Mouse (Mus musculus) lung, embryonic 14.5 days (tissue): ENCODE data around the gene Mdfic. TPM values are rescaled to one million over a fixed set of nuclear protein-coding genes. Genes with fewer than 3 reads are reported as not detected.
A peak's percentile ranks its signal among the peaks of the same experiment; 100 is the strongest.
"Not testable (repeated sequence)": the region's sequence is repeated elsewhere in the genome, so short reads cannot be mapped to it uniquely, and the experiment has no call there.

Experiments used
- ATAC-seq: fragments of 200-750 bp; cut with Nextera tagmentation; 2 replicates; pipeline ENCODE4 v1.8.0; 2017; ENCODE audit warnings: mild to moderate bottlenecking, moderate TSS enrichment, moderate library complexity; ENCODE audit not compliant: insufficient read depth
- DNase-seq: peaks from one replicate; pipeline ENCODE4 v3.0.0-alpha.2; 2015
- H3K27ac ChIP-seq: fragments of 300-500 bp; sonication (generic); 2 replicates; pipeline ENCODE4 v1.5.1; 2014; ENCODE audit warnings: low read depth, mild to moderate bottlenecking, moderate library complexity
- H3K27me3 ChIP-seq: fragments of 300-500 bp; sonication (generic); 2 replicates; pipeline ENCODE4 v1.6.1; 2014; ENCODE audit warnings: low read length, control low read depth; ENCODE audit not compliant: insufficient read depth
- H3K36me3 ChIP-seq: fragments of 300-500 bp; sonication (generic); 2 replicates; pipeline ENCODE4 v1.6.1; 2014; ENCODE audit warnings: control low read depth; ENCODE audit not compliant: insufficient read depth
- H3K4me1 ChIP-seq: fragments of 300-500 bp; sonication (generic); 2 replicates; pipeline ENCODE4 v1.6.1; 2014; ENCODE audit warnings: antibody characterized with exemption, control low read depth; ENCODE audit not compliant: insufficient read depth
- H3K4me2 ChIP-seq: fragments of 300-500 bp; sonication (generic); 2 replicates; pipeline ENCODE4 v1.6.1; 2014; ENCODE audit warnings: mild to moderate bottlenecking
- H3K4me3 ChIP-seq: fragments of 300-500 bp; sonication (generic); 2 replicates; pipeline ENCODE4 v1.5.1; 2014; ENCODE audit warnings: low read depth, low read length
- H3K9ac ChIP-seq: fragments of 300-500 bp; sonication (generic); 2 replicates; pipeline ENCODE4 v1.6.1; 2014
- H3K9me3 ChIP-seq: fragments of 300-500 bp; sonication (generic); 2 replicates; pipeline ENCODE4 v1.6.1; 2016; ENCODE audit warnings: low read depth, low read length, control low read depth
- CTCF ChIP-seq: IDR thresholded peaks from 2 replicates; pipeline ENCODE4 v1.5.1; 2016; ENCODE audit warnings: antibody characterized with exemption, low read depth
- WGBS: fragments of 180-500 bp; shearing (Covaris S2); extraction: QIAGEN DNeasy Blood & Tissue Kit; methylation state at CpG from one replicate; pipeline ENCODE4 v1.1.7; 2014; 5-methylcytosine and 5-hydroxymethylcytosine counted together
- polyA plus RNA-seq: library from polyadenylated mRNA; unstranded; fragments of >200 nt; fragmentation: Nextera tagmentation; extraction: Ambion mirVana; gene quantifications from 2 replicates; pipeline ENCODE4 v1.2.1, GENCODE M21; 2014

The Mdfic gene
- polyA plus RNA-seq, 1 experiment from 2014 or later, result 12.4 TPM

- no peaks in the 10 kb centered on the region for H3K27me3 ChIP-seq
- TF ChIP-seq CTCF, result no peak
- peak; percentile 65 for ATAC-seq
- no peak overlapping the region for H3K4me3 ChIP-seq
- no peak overlapping the region for H3K9ac ChIP-seq
- no peaks in the 10 kb centered on the region for H3K4me1 ChIP-seq
- no peak overlapping the region; the same call in 1 of the 2 replicates for H3K4me2 ChIP-seq
- peak; percentile 69 for DNase-seq
- H3K27ac ChIP-seq, result peak overlapping the region; percentile 91; the same call in 1 of the 2 replicates
- WGBS, result 48% methylated on average over 6 of the region's 6 CpGs
- no peaks in the 10 kb centered on the region for H3K9me3 ChIP-seq
- no peaks in the 10 kb centered on the region for H3K36me3 ChIP-seq
These were observed 542 bp upstream of the Mdfic start for GRCm38 (mm10) chr6:15719919-15720318.

- ATAC-seq (peak; percentile 79), DNase-seq (peak; percentile 77)
- Histone ChIP-seq H3K27ac (peak overlapping the region; percentile 91), H3K4me2 (peak overlapping the region; percentile 78), H3K27me3 (no peaks in the 10 kb centered on the region), H3K4me1 (no peaks in the 10 kb centered on the region), H3K36me3 (no peaks in the 10 kb centered on the region), H3K4me3 (peak overlapping the region; percentile 77), H3K9ac (peak overlapping the region; percentile 91), H3K9me3 (no peaks in the 10 kb centered on the region)
- TF ChIP-seq CTCF, result no peak
- under 1% methylated on average over 59 of the region's 60 CpGs for WGBS
These were observed 606 bp downstream of the Mdfic start for GRCm38 (mm10) chr6:15720818-15721715.

GRCm38 (mm10) chr6:15721716-15722031 is 1.2 kb downstream of the Mdfic start:
- H3K27me3 ChIP-seq, result no peaks in the 10 kb centered on the region
- H3K9me3 ChIP-seq, result no peaks in the 10 kb centered on the region
- peak overlapping the region; percentile 91; the same call in 1 of the 2 replicates for H3K27ac ChIP-seq
- DNase-seq (no peak), ATAC-seq (peak; percentile 1; the same call in 1 of the 2 replicates)
- no peaks in the 10 kb centered on the region for H3K4me1 ChIP-seq
- H3K9ac ChIP-seq, result peak overlapping the region; percentile 91
- peak overlapping the region; percentile 77 for H3K4me3 ChIP-seq
- H3K4me2 ChIP-seq, result peak overlapping the region; percentile 78
- WGBS, result 9% methylated on average over 5 of the region's 5 CpGs
- no peak for TF ChIP-seq CTCF
- H3K36me3 ChIP-seq, result no peaks in the 10 kb centered on the region

- not testable (repeated sequence) for H3K27ac ChIP-seq, H3K27me3 ChIP-seq, ATAC-seq, H3K9me3 ChIP-seq, DNase-seq, H3K4me1 ChIP-seq, H3K9ac ChIP-seq, H3K36me3 ChIP-seq, H3K4me3 ChIP-seq
- peak overlapping the region; percentile 78; the same call in 1 of the 2 replicates for H3K4me2 ChIP-seq
- 89% methylated on average over 7 of the region's 8 CpGs for WGBS
These were observed 2.2 kb downstream of the Mdfic start for GRCm38 (mm10) chr6:15722631-15723030.

GRCm38 (mm10) chr6:15724304-15724703 is 3.8 kb downstream of the Mdfic start:
- Histone ChIP-seq H3K9me3 (no peaks in the 10 kb centered on the region), H3K4me2 (no peak overlapping the region), H3K27ac (no peak overlapping the region), H3K27me3 (no peaks in the 10 kb centered on the region), H3K4me3 (no peak overlapping the region), H3K36me3 (no peaks in the 10 kb centered on the region), H3K4me1 (0 out of 2 replicates have a peak, but pooled peaks cover 2% of the 10 kb centered on the region), H3K9ac (no peak overlapping the region)
- WGBS, result 73% methylated on average over 4 of the region's 4 CpGs
- ATAC-seq (no peak), DNase-seq (no peak)
- no peak for TF ChIP-seq CTCF

GRCm38 (mm10) chr6:15726422-15726821 is 6.0 kb downstream of the Mdfic start:
- H3K4me1 ChIP-seq, result peaks cover 16% of the 10 kb centered on the region
- H3K4me3 ChIP-seq, result no peak overlapping the region
- no peaks in the 10 kb centered on the region for H3K27me3 ChIP-seq
- WGBS, result 81% methylated on average over 6 of the region's 6 CpGs
- no peaks in the 10 kb centered on the region for H3K9me3 ChIP-seq
- H3K4me2 ChIP-seq, result no peak overlapping the region
- H3K9ac ChIP-seq, result no peak overlapping the region
- no peaks in the 10 kb centered on the region for H3K36me3 ChIP-seq
- DNase-seq, result no peak
- no peak overlapping the region for H3K27ac ChIP-seq
- TF ChIP-seq CTCF, result no peak
- ATAC-seq, result no peak

GRCm38 (mm10) chr6:15727681-15728410 is 7.4 kb downstream of the Mdfic start:
- ATAC-seq (no peak), DNase-seq (peak; percentile 36)
- Histone ChIP-seq H3K27ac (no peak overlapping the region), H3K9ac (no peak overlapping the region), H3K4me3 (no peak overlapping the region), H3K4me1 (peaks cover 17% of the 10 kb centered on the region), H3K36me3 (no peaks in the 10 kb centered on the region), H3K27me3 (no peaks in the 10 kb centered on the region), H3K9me3 (no peaks in the 10 kb centered on the region), H3K4me2 (no peak overlapping the region)
- WGBS, result 30% methylated on average over 4 of the region's 4 CpGs
- TF ChIP-seq CTCF, result no peak
